Mouse (Mus musculus) neural tube, embryonic 13.5 days (tissue): ENCODE measurements around the gene Naa60. TPM values are rescaled to one million over a fixed set of nuclear protein-coding genes. Genes with fewer than 3 reads are reported as not detected.

Source experiments
- ATAC-seq: fragments of 200-750 bp; cut with Nextera tagmentation; 2 replicates; pipeline ENCODE4 v1.8.0; 2017; ENCODE audit warnings: low read depth, mild to moderate bottlenecking, moderate TSS enrichment, moderate library complexity
- H3K27ac ChIP-seq: fragments of 300-500 bp; sonication (generic); replicated peaks from 2 replicates; pipeline ENCODE4 v1.5.1; 2015; ENCODE audit warnings: moderate library complexity, mild to moderate bottlenecking, inconsistent platforms
- H3K27me3 ChIP-seq: fragments of 300-500 bp; sonication (generic); 2 replicates; pipeline ENCODE4 v1.6.1; 2015; ENCODE audit warnings: mild to moderate bottlenecking, inconsistent platforms
- H3K36me3 ChIP-seq: fragments of 300-500 bp; sonication (generic); 2 replicates; pipeline ENCODE4 v1.6.1; 2015; ENCODE audit warnings: mild to moderate bottlenecking, inconsistent platforms
- H3K4me1 ChIP-seq: fragments of 300-500 bp; sonication (generic); replicated peaks from 2 replicates; pipeline ENCODE4 v1.6.1; 2015; ENCODE audit warnings: inconsistent platforms
- H3K4me2 ChIP-seq: fragments of 300-500 bp; sonication (generic); 2 replicates; pipeline ENCODE4 v1.6.1; 2015; ENCODE audit warnings: inconsistent platforms, mild to moderate bottlenecking, moderate library complexity
- H3K4me3 ChIP-seq: fragments of 300-500 bp; sonication (generic); 2 replicates; pipeline ENCODE4 v1.5.1; 2015; ENCODE audit warnings: mild to moderate bottlenecking, inconsistent platforms
- H3K9ac ChIP-seq: fragments of 300-500 bp; sonication (generic); 2 replicates; pipeline ENCODE4 v1.6.1; 2015; ENCODE audit warnings: moderate library complexity, mild to moderate bottlenecking, inconsistent platforms
- H3K9me3 ChIP-seq: fragments of 300-500 bp; sonication (generic); 2 replicates; pipeline ENCODE4 v1.6.1; 2016; ENCODE audit warnings: inconsistent platforms
- WGBS: fragments of 180-500 bp; shearing (Covaris S2); methylation state at CpG from one replicate; pipeline ENCODE4 v1.1.7; 2015; 5-methylcytosine and 5-hydroxymethylcytosine counted together
- polyA plus RNA-seq: library from polyadenylated mRNA; unstranded; fragments of >200 nt; fragmentation: Nextera tagmentation; extraction: Ambion mirVana; gene quantifications from 2 replicates; pipeline ENCODE4 v1.2.1, GENCODE M21; 2015

Gene Naa60
- polyA plus RNA-seq = 81.9 and 85.0 TPM in 2 replicates

DNA sequence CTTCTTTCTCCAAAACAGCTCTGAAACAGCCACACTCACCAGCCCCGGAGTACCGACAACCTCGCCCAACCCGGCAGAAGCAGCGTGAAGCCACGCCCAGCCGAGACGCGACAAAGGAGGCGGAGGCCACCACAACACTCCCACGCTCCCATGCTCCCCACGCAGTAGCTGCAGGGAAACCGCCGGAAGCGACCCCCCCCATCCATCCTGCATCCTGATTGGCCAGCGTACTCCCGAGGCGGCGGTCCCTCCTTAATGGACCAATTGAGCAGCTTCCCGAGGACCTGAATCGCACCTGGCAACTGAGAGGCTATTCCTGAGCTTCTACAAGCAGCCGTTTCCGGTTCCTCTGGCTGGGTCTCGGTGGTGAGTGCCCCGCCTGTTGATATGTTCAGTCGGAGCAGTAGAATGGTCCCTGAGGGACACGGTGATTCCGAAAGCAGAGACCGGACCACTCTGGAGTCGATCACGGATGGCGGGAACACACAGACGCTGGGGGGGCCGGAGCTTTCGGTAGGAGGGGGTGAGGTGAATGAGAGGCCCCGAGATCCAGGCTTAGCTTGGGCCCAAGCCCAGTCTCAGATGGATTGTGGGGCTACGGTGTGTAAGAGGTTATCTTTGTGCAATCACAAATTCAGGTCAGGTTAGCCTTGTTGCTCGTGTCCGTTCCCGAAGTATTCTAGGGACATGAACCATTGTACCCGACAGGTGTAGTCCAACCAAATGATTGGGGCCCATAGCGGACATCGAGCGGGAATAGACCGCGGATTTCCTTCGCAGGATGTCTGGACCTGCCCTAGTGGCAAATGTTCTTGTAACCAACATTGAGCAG lies at the start of gene Naa60:
Gene Naa60, plus strand, starts transcription at position 160 of the 832 bp plus-strand sequence.
- H3K36me3 ChIP-seq = peaks cover 31% of the 10 kb centered on the region
- H3K9me3 ChIP-seq = no peaks in the 10 kb centered on the region
- WGBS = 4% methylated on average over 47 of the region's 47 CpGs
- ATAC-seq = peak; percentile 97
- H3K4me1 ChIP-seq = peaks cover 22% of the 10 kb centered on the region
- peak within 1 kb of the TSS; percentile 91 for H3K4me2 ChIP-seq
- peak within 1 kb of the TSS; percentile 76 for H3K9ac ChIP-seq
- peak within 1 kb of the TSS; percentile 57 for H3K27ac ChIP-seq
- H3K27me3 ChIP-seq = no peaks in the 10 kb centered on the region
- peak within 1 kb of the TSS; percentile 56 for H3K4me3 ChIP-seq

DNA sequence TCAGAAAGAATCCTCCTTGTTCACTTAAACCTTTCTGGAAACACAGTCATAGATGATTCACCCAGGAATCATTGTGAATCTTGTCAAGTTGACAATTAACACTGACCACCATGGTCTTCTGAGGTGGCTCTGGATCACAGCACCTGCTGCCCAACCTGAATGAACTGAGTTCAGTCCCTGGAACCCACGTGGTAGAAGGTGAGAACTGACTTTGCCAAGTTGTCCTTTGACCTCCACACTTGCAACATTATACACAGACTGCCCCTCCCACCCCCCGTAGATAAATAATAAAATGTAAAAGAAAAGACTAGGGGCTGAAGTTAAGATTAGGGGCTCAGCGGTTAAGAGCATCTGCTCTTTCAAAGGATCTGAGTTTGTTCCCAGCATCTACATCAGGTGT lies 44.2 kb upstream of the Naa60 start:
- no peaks in the 10 kb centered on the region for H3K36me3 ChIP-seq
- ATAC-seq = no peak
- no peak overlapping the region for H3K4me3 ChIP-seq
- no peaks in the 10 kb centered on the region for H3K9me3 ChIP-seq
- H3K9ac ChIP-seq = no peak overlapping the region
- WGBS = 60% methylated on average over 3 of the region's 3 CpGs
- H3K27ac ChIP-seq = no peak overlapping the region
- no peaks in the 10 kb centered on the region for H3K4me1 ChIP-seq
- no peaks in the 10 kb centered on the region for H3K27me3 ChIP-seq
- H3K4me2 ChIP-seq = no peak overlapping the region

DNA sequence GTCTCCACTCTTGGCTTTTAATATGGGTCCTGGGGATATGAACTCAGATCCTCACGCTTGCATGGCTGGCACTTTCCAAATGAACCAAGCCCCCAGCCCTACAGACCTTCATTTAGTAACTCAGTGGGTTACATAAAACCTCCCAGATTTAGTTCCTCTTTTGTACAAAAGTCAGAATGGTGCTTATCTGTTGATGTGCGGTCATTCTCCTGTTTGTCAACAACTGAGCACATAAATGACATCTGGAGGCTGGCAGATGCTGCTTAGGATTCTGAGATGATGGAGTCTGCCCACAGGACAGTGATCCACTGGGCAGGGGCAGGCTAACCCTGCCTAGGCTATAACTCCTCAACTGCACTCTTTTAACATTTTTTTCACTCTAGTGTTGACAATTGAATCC lies 42.4 kb upstream of the Naa60 start:
- 94% methylated on average over 2 of the region's 2 CpGs for WGBS
- no peaks in the 10 kb centered on the region for H3K9me3 ChIP-seq
- H3K4me3 ChIP-seq = no peak overlapping the region
- H3K36me3 ChIP-seq = no peaks in the 10 kb centered on the region
- H3K4me2 ChIP-seq = no peak overlapping the region
- H3K9ac ChIP-seq = no peak overlapping the region
- H3K27ac ChIP-seq = no peak overlapping the region
- ATAC-seq = no peak
- H3K27me3 ChIP-seq = no peaks in the 10 kb centered on the region
- H3K4me1 ChIP-seq = no peaks in the 10 kb centered on the region

DNA sequence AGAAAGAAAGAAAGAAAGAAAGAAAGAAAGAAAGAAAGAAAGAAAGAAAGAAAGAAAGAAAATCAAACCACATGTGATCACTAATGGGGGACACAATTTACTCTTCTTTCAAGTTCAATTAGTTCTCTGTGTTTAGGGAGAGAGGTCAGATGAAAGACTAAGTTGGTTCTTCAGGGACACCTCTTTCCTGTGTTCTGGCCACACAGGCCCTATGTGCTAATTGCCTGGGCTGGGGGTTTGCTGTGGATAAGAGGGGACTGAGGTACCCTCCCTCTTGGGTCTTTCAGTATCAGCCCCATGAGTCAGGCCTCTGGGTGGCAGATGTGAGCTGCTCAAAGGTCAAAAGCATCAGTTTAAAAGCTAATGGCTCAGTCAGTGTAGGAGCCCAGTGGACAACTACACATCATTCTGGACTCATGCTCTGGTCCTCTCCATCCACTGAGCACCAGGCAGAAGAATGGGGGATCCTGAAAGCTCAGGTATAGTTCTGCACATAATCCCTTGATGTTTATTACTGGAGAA lies 41.5 kb upstream of the Naa60 start, which contains the start of gene Olfr15:
Gene Olfr15, plus strand, starts transcription at position 291 of the 522 bp plus-strand sequence.
- no peak for ATAC-seq
- no peak within 1 kb of the TSS for H3K4me3 ChIP-seq
- H3K27me3 ChIP-seq = no peaks in the 10 kb centered on the region
- no peak within 1 kb of the TSS for H3K4me2 ChIP-seq
- no peaks in the 10 kb centered on the region for H3K4me1 ChIP-seq
- no peaks in the 10 kb centered on the region for H3K36me3 ChIP-seq
- H3K9me3 ChIP-seq = no peaks in the 10 kb centered on the region
- H3K27ac ChIP-seq = no peak within 1 kb of the TSS
- no peak within 1 kb of the TSS for H3K9ac ChIP-seq

DNA sequence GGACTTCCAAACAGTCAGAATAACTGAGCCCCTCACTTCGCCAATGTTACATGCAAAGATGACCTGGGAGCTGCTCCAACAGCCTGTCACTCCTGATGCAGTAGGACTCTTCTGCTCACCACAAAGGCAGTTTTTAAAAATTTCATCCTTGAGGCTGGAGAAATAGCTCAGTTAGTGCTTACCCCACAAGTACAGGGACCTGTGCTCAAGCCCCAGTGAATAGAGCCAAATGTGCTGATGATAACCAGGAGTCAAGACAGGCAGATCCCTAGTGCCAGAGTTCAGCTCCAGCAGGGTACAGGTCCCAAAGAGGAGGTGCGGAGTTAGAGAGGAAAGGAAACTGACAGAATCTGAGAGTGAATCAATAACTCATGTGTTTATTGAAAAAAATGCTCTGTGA lies 36.7 kb upstream of the Naa60 start:
- Histone ChIP-seq H3K27ac (no peak overlapping the region), H3K4me1 (no peaks in the 10 kb centered on the region), H3K9me3 (no peaks in the 10 kb centered on the region), H3K4me3 (no peak overlapping the region), H3K36me3 (no peaks in the 10 kb centered on the region), H3K4me2 (no peak overlapping the region), H3K27me3 (no peaks in the 10 kb centered on the region), H3K9ac (no peak overlapping the region)
- ATAC-seq = no peak
- 85% methylated on average over 2 of the region's 2 CpGs for WGBS

DNA sequence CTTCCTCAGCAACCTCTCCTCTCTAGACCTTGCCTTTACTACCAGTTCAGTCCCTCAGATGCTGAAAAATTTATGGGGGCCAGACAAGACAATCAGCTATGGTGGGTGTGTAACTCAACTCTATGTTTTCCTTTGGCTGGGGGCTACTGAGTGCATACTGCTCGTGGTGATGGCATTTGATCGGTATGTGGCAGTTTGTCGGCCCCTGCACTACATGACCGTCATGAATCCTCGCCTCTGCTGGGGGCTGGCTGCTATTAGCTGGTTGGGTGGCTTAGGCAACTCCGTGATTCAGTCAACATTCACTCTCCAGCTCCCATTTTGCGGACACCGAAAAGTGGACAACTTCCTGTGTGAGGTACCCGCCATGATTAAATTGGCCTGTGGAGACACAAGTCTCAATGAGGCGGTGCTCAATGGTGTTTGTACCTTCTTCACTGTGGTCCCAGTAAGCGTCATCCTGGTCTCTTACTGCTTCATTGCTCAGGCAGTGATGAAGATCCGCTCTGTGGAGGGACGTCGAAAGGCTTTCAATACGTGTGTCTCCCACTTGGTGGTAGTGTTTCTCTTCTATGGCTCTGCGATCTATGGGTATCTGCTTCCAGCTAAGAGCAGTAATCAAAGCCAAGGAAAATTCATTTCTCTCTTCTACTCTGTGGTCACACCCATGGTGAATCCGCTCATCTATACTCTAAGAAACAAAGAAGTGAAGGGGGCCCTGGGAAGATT lies 32.9 kb upstream of the Naa60 start:
- H3K27me3 ChIP-seq = no peaks in the 10 kb centered on the region
- ATAC-seq = no peak
- H3K4me2 ChIP-seq = no peak overlapping the region
- no peak overlapping the region for H3K9ac ChIP-seq
- no peaks in the 10 kb centered on the region for H3K36me3 ChIP-seq
- 63% methylated on average over 17 of the region's 17 CpGs for WGBS
- no peaks in the 10 kb centered on the region for H3K4me1 ChIP-seq
- H3K27ac ChIP-seq = no peak overlapping the region
- no peak overlapping the region for H3K4me3 ChIP-seq
- H3K9me3 ChIP-seq = no peaks in the 10 kb centered on the region

DNA sequence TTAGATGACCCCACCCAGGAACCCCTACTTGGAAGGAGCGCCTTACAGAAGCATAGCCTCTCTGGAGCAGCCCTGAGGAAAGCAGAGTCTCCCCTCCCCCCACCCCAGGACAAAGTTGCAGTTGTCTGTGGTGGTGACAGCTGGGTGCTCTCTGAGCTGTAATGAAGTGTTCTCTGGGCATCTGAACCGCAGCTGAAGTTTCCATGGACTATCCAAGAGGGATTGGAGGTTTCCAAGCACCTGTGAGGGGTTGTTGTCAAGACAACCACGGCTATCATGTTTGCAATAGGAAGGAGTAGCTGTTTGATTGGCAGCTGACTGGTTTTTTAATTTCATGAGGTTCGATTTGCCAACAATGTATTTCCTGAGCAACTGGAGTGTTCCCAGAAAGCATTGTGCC lies 29.2 kb upstream of the Naa60 start:
- ATAC-seq = no peak
- WGBS = 32% methylated on average over 4 of the region's 4 CpGs
- H3K4me1 ChIP-seq = peaks cover 9% of the 10 kb centered on the region
- no peaks in the 10 kb centered on the region for H3K9me3 ChIP-seq
- H3K4me3 ChIP-seq = no peak overlapping the region
- H3K9ac ChIP-seq = no peak overlapping the region
- H3K27ac ChIP-seq = no peak overlapping the region
- no peaks in the 10 kb centered on the region for H3K36me3 ChIP-seq
- no peak overlapping the region for H3K4me2 ChIP-seq
- no peaks in the 10 kb centered on the region for H3K27me3 ChIP-seq

DNA sequence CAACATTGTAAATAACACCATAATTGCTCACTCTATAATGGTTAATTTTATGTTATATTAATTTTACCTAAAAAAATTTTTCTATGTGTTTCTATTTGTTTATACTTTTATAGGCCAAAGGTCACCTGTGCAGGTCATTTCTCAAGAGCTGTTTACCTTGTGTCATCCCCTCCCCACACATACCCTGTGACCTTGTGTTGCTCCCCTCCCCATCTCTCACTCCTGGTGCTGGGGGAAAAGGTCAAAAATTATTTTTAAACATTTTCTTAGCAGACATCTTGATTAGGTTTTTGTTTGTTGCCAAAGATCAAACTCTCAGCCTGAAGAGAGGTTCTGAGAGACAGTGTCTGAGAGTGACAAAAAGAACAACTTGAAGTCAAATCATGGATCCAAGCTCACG lies 28.4 kb upstream of the Naa60 start:
- Histone ChIP-seq H3K36me3 (no peaks in the 10 kb centered on the region), H3K9me3 (no peaks in the 10 kb centered on the region), H3K9ac (no peak overlapping the region), H3K4me1 (peaks cover 13% of the 10 kb centered on the region), H3K27me3 (no peaks in the 10 kb centered on the region), H3K27ac (no peak overlapping the region), H3K4me2 (no peak overlapping the region), H3K4me3 (no peak overlapping the region)
- WGBS = 86% methylated on average over 1 of the region's 1 CpGs
- ATAC-seq = no peak

DNA sequence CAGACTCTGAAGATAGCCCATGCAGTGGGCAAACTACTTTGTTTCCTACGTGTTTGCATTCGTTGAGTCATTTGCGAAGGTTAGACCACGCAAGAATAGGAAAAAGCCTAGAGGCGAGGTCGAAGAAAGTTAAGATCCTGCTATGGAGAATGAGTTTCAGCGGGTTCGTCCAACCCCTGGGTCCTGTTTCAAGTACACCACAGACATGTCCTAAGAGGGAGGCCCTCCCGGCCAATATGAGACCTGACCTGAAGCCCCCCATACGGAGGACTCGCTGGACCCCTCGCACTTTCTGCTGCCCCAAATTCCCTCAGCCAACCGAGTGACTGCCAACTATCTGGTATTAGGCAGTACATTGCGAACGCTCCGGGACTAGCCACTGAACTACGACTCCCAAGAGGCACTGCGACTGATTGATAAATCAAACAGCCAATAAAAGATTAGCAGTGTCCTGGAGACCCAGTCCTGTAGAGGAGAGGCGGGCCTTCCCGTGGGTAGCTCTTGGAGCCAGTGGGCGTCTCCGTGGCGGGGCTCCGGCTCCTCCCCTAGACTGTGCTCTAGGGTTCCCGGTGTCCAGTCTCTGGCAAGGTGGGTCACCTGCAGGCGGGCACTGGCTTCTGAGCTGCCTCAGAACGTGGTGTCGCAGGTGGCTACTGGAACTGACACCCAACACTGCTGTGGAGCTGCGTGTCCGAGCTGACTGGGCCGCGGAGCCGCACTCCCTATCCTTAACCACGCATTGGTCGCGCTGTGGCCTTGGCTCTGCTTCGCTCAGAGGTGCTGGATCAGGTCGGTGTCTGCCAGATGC lies 25.3 kb upstream of the Naa60 start, which contains the start of gene Zfp174:
Gene Zfp174, plus strand, starts transcription at position 558 of the 808 bp plus-strand sequence.
- no peak within 1 kb of the TSS; the same call in 1 of the 2 replicates for H3K27ac ChIP-seq
- 2% methylated on average over 38 of the region's 38 CpGs for WGBS
- peak within 1 kb of the TSS; percentile 76 for H3K9ac ChIP-seq
- no peaks in the 10 kb centered on the region for H3K9me3 ChIP-seq
- peaks cover 17% of the 10 kb centered on the region for H3K4me1 ChIP-seq
- H3K36me3 ChIP-seq = no peaks in the 10 kb centered on the region
- H3K4me2 ChIP-seq = peak within 1 kb of the TSS; percentile 60
- peak within 1 kb of the TSS; percentile 66 for H3K4me3 ChIP-seq
- no peaks in the 10 kb centered on the region for H3K27me3 ChIP-seq
- peak; percentile 99 for ATAC-seq

DNA sequence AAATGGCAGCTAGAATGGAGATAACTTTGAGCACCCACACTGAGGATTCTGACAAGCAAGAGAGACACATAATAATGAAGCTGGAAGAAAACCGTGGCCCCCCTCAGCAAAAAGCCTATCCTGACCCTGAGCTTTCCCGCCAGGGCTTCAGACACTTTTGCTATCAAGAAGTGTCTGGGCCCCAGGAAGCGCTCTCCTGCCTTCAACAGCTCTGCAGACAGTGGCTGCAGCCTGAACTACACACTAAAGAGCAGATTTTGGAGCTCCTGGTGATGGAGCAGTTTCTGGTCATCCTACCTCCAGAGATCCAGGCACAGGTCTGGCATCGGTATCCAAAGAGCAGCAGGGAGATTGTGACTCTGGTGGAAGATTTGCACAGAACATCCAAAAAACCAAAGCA lies 24.3 kb upstream of the Naa60 start:
- peak overlapping the region; percentile 60 for H3K4me2 ChIP-seq
- no peak overlapping the region for H3K27ac ChIP-seq
- H3K36me3 ChIP-seq = no peaks in the 10 kb centered on the region
- no peak for ATAC-seq
- H3K4me3 ChIP-seq = peak overlapping the region; percentile 66
- peaks cover 17% of the 10 kb centered on the region for H3K4me1 ChIP-seq
- no peaks in the 10 kb centered on the region for H3K9me3 ChIP-seq
- 66% methylated on average over 4 of the region's 4 CpGs for WGBS
- peak overlapping the region; percentile 76 for H3K9ac ChIP-seq
- no peaks in the 10 kb centered on the region for H3K27me3 ChIP-seq

DNA sequence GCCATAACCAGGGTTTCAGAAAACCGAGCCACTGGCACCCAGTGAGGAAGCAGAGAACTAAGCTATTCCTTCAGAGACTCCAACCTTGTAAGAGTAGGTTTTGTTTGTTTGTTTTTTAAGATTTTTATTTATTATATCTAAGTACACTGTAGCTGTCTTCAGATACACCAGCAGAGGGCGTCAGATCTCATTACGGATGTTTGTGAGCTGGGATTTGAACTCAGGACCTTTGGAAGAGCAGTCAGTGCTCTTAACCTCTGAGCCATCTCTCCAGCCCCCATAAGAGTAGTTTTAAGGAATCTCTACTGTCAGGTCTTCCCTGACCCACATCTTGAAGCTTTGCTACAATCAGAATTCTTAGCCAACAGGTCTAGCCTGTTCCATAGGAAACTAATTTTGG lies 23.8 kb upstream of the Naa60 start:
- Histone ChIP-seq H3K4me1 (peaks cover 17% of the 10 kb centered on the region), H3K27me3 (no peaks in the 10 kb centered on the region), H3K9ac (no peak overlapping the region), H3K4me3 (no peak overlapping the region), H3K4me2 (no peak overlapping the region; the same call in 1 of the 2 replicates), H3K36me3 (no peaks in the 10 kb centered on the region), H3K9me3 (no peaks in the 10 kb centered on the region), H3K27ac (no peak overlapping the region)
- no peak for ATAC-seq
- 75% methylated on average over 3 of the region's 3 CpGs for WGBS
